Comparison of ENCODE assay signal across 31 mouse cellular contexts in genomic region chr6:60881534-60881933, GRCm38 (mm10). TPM values are rescaled to one million over a fixed set of nuclear protein-coding genes. Genes with fewer than 3 reads are reported as not detected.
DNase-seq lines count a peak whose midpoint lies in the region; ATAC-seq and TF ChIP-seq lines count a peak whose summit lies in the region.
"Had no signal": no experiment of that assay in that cellular context is flagged by ENCODE, and none has a peak within 500 bp of the region (broad histone marks: within the 10 kb centered on the region; RNA-seq: fewer than 3 reads in every experiment).

No protein-coding gene starts in this region.

- H3K4me2 ChIP-seq in hindbrain, postnatal 0 days (ENCODE audit: low read depth, low read length), result no peak overlapping the region
- no peak overlapping the region for H3K4me2 ChIP-seq in hindbrain, embryonic 13.5 days
- no peak overlapping the region for H3K4me2 ChIP-seq in stomach, postnatal 0 days (replicated peaks; ENCODE audit: low read depth)
- H3K4me2 ChIP-seq: embryonic facial prominence, embryonic 13.5 days; forebrain, embryonic 12.5 days; heart, embryonic 13.5 days; hindbrain, embryonic 15.5 days; intestine, embryonic 15.5 days had no signal

- no peak overlapping the region for H3K27ac ChIP-seq in hindbrain, postnatal 0 days
- no peak overlapping the region for H3K27ac ChIP-seq in hindbrain, embryonic 13.5 days
- no peak overlapping the region for H3K27ac ChIP-seq in left cerebral cortex, adult 2 months
- no peak overlapping the region for H3K27ac ChIP-seq in stomach, postnatal 0 days (replicated peaks)
- H3K27ac ChIP-seq: embryonic facial prominence, embryonic 10.5 days; embryonic facial prominence, embryonic 13.5 days; forebrain, embryonic 12.5 days; heart, embryonic 10.5 days; heart, embryonic 13.5 days; hindbrain, embryonic 15.5 days; intestine, embryonic 15.5 days had no signal

- no peaks in the 10 kb centered on the region for H3K4me1 ChIP-seq in hindbrain, postnatal 0 days (ENCODE audit: insufficient read depth, low read length)
- H3K4me1 ChIP-seq in hindbrain, embryonic 13.5 days (replicated peaks), result no peaks in the 10 kb centered on the region
- H3K4me1 ChIP-seq in stomach, postnatal 0 days (replicated peaks; ENCODE audit: control insufficient read depth, insufficient read depth), result no peaks in the 10 kb centered on the region
- H3K4me1 ChIP-seq: embryonic facial prominence, embryonic 10.5 days; embryonic facial prominence, embryonic 13.5 days; forebrain, embryonic 12.5 days; heart, embryonic 10.5 days; heart, embryonic 13.5 days; hindbrain, embryonic 15.5 days; intestine, embryonic 15.5 days had no signal

- intact Hi-C loops in left cerebral cortex, adult 2 months (cut with DNase I), result loop anchor here (5.0 kb wide), 1 partner anchor 324 kb away; no protein-coding TSS in a partner anchor

- no peak overlapping the region for H3K9ac ChIP-seq in hindbrain, postnatal 0 days (replicated peaks; ENCODE audit: low read length)
- no peak overlapping the region for H3K9ac ChIP-seq in hindbrain, embryonic 13.5 days
- H3K9ac ChIP-seq in stomach, postnatal 0 days (ENCODE audit: low read length), result no peak overlapping the region
- H3K9ac ChIP-seq: embryonic facial prominence, embryonic 13.5 days; forebrain, embryonic 12.5 days; heart, embryonic 13.5 days; hindbrain, embryonic 15.5 days; intestine, embryonic 15.5 days had no signal

- no peaks in the 10 kb centered on the region for H3K27me3 ChIP-seq in hindbrain, postnatal 0 days (ENCODE audit: insufficient read depth, low read length)
- H3K27me3 ChIP-seq in hindbrain, embryonic 13.5 days, result no peaks in the 10 kb centered on the region
- no peaks in the 10 kb centered on the region for H3K27me3 ChIP-seq in stomach, postnatal 0 days (ENCODE audit: control insufficient read depth, insufficient read depth, low read length)
- H3K27me3 ChIP-seq: embryonic facial prominence, embryonic 13.5 days; forebrain, embryonic 12.5 days; heart, embryonic 13.5 days; hindbrain, embryonic 15.5 days; intestine, embryonic 15.5 days had no signal

- H3K36me3 ChIP-seq in hindbrain, postnatal 0 days (ENCODE audit: insufficient read depth, low read length), result no peaks in the 10 kb centered on the region
- H3K36me3 ChIP-seq in hindbrain, embryonic 13.5 days, result no peaks in the 10 kb centered on the region
- H3K36me3 ChIP-seq in stomach, postnatal 0 days (ENCODE audit: control insufficient read depth, insufficient read depth, low read length), result no peaks in the 10 kb centered on the region
- H3K36me3 ChIP-seq: embryonic facial prominence, embryonic 10.5 days; embryonic facial prominence, embryonic 13.5 days; forebrain, embryonic 12.5 days; heart, embryonic 10.5 days; heart, embryonic 13.5 days; hindbrain, embryonic 15.5 days; intestine, embryonic 15.5 days had no signal

- TF ChIP-seq CTCF in hindbrain, postnatal 0 days (IDR thresholded peaks at IDR 0.05; ENCODE audit: low read depth), result no peak; the same call in 1 of the 2 replicates
- peak; percentile 57 for TF ChIP-seq CTCF in left cerebral cortex, adult 2 months (IDR thresholded peaks at IDR 0.05)
- TF ChIP-seq CTCF in stomach, postnatal 0 days (IDR thresholded peaks at IDR 0.05; ENCODE audit: low read depth), result 0 out of 2 replicates have a peak, but pooled peaks have one; percentile 5

- peak; percentile 6 for DNase-seq in hindbrain, postnatal 0 days (ENCODE audit: low spot score)
- no peak for DNase-seq in left cerebral cortex, adult 2 months (ENCODE audit: extremely low spot score in 1 of 2, low spot score in 2 of 2)
- DNase-seq in left cerebral cortex, adult 9 months (ENCODE audit: low spot score in 2 of 2), result no peak
- peak; percentile 12 for DNase-seq in brain, adult 2 months (ENCODE audit: low read depth, low spot score)
- DNase-seq in stomach, postnatal 0 days (ENCODE audit: low spot score), result no peak
- no peak for DNase-seq in heart, adult 18-20 months
- DNase-seq: adrenal gland, adult 8-10 months; adrenal gland, postnatal 25 days; cerebellum, adult 11 months; cerebellum, adult 2 months; cerebellum, postnatal 10 days; cerebellum, postnatal 36 days; embryo, embryonic 11 days; gastrocnemius, postnatal 10 days; gastrocnemius, postnatal 36 days; heart, postnatal 14 days; heart, postnatal 4 days; kidney, adult 11 months had no signal

- no peak for TF ChIP-seq EP300 in stomach, postnatal 0 days (optimal IDR thresholded peaks at IDR 0.05)

- ATAC-seq in hindbrain, postnatal 0 days, result no peak
- no peak for ATAC-seq in hindbrain, embryonic 13.5 days (ENCODE audit: low FRiP score)
- no peak for ATAC-seq in stomach, postnatal 0 days (ENCODE audit: low FRiP score, low TSS enrichment)
- ATAC-seq: activated CD4-positive, CD25-positive, alpha-beta regulatory T cell, adult 4 months; CD4-positive, CD25-positive, alpha-beta regulatory T cell, adult 4 months; intestine, embryonic 15.5 days had no signal

- H3K4me3 ChIP-seq in hindbrain, postnatal 0 days (ENCODE audit: low read length), result no peak overlapping the region
- no peak overlapping the region for H3K4me3 ChIP-seq in hindbrain, embryonic 13.5 days
- no peak overlapping the region for H3K4me3 ChIP-seq in left cerebral cortex, adult 2 months
- no peak overlapping the region for H3K4me3 ChIP-seq in stomach, postnatal 0 days (ENCODE audit: low read depth, low read length)
- H3K4me3 ChIP-seq: embryonic facial prominence, embryonic 10.5 days; embryonic facial prominence, embryonic 13.5 days; erythroblast, embryonic 14.5 days; forebrain, embryonic 12.5 days; heart, embryonic 10.5 days; heart, embryonic 13.5 days; hindbrain, embryonic 15.5 days; intestine, embryonic 15.5 days had no signal

- WGBS in hindbrain, postnatal 0 days, result 63% methylated on average over 2 of the region's 2 CpGs
- WGBS in hindbrain, embryonic 13.5 days, result 72% methylated on average over 2 of the region's 2 CpGs
- 66% methylated on average over 2 of the region's 2 CpGs for WGBS in stomach, postnatal 0 days

- no peaks in the 10 kb centered on the region for H3K9me3 ChIP-seq in hindbrain, postnatal 0 days (ENCODE audit: low read length)
- H3K9me3 ChIP-seq in hindbrain, embryonic 13.5 days, result no peaks in the 10 kb centered on the region
- no peaks in the 10 kb centered on the region for H3K9me3 ChIP-seq in stomach, postnatal 0 days (ENCODE audit: control insufficient read depth, low read length)
- H3K9me3 ChIP-seq: embryonic facial prominence, embryonic 10.5 days; embryonic facial prominence, embryonic 13.5 days; forebrain, embryonic 12.5 days; heart, embryonic 10.5 days; heart, embryonic 13.5 days; hindbrain, embryonic 15.5 days; intestine, embryonic 15.5 days had no signal

RNA-seq across cellular contexts. Expression of gene Mmrn1, which starts 43.2 kb away (rescaled TPM):
- total RNA-seq in hindbrain, postnatal 0 days (2014; rRNA removed), result 0.58 and 1.9 TPM in 2 replicates
- polyA plus RNA-seq in hindbrain, postnatal 0 days (2015; fragmentation: Nextera tagmentation; extraction: Ambion mirVana), result 0.82 and 1.1 TPM in 2 replicates
- polyA plus RNA-seq in hindbrain, embryonic 13.5 days (2015; fragmentation: Nextera tagmentation; extraction: Ambion mirVana), result 3.3 and 3.7 TPM in 2 replicates
- under 1 TPM in 1 of 2 experiments, not detected in 1; 0.16 TPM for total RNA-seq in left cerebral cortex, adult 2 months (2021)
- 1.6 and 1.8 TPM in 2 replicates for polyA plus RNA-seq in stomach, postnatal 0 days (2015; fragmentation: Nextera tagmentation; extraction: Ambion mirVana)
- 1 to 10 TPM; 6.1 to 7.4 TPM for total RNA-seq in heart, adult 18-20 months (2021)
- polyA plus RNA-seq: activated CD4-positive, CD25-positive, alpha-beta regulatory T cell, adult 4 months; C2C12; CD4-positive, CD25-positive, alpha-beta regulatory T cell, adult 4 months; cerebellum, adult 2 months; cortical plate, adult 2 months; erythroblast, embryonic 14.5 days had no signal

RNA-seq across cellular contexts. Expression of gene Snca, which starts 51.9 kb away (rescaled TPM):
- 131 and 149 TPM in 2 replicates for total RNA-seq in hindbrain, postnatal 0 days (2014; rRNA removed)
- polyA plus RNA-seq in hindbrain, postnatal 0 days (2015; fragmentation: Nextera tagmentation; extraction: Ambion mirVana), result 392 and 408 TPM in 2 replicates
- 131 and 136 TPM in 2 replicates for polyA plus RNA-seq in hindbrain, embryonic 13.5 days (2015; fragmentation: Nextera tagmentation; extraction: Ambion mirVana)
- 100 to 1,000 TPM; 306 to 330 TPM for total RNA-seq in left cerebral cortex, adult 2 months (2021)
- 6.5 and 8.0 TPM in 2 replicates for polyA plus RNA-seq in stomach, postnatal 0 days (2015; fragmentation: Nextera tagmentation; extraction: Ambion mirVana)
- 10 to 100 TPM; 16.4 to 22.3 TPM for total RNA-seq in heart, adult 18-20 months (2021)
- polyA plus RNA-seq: CD4-positive, CD25-positive, alpha-beta regulatory T cell, adult 4 months had no signal

Comparison
In these comparisons a context has a peak if more than half of its experiments do, and no peak if none do; other contexts are left out.
1. DNase-seq: peak in hindbrain, postnatal 0 days (single experiment) and brain, adult 2 months (single experiment); none in left cerebral cortex, adult 2 months (0 of 2), left cerebral cortex, adult 9 months (0 of 2), stomach, postnatal 0 days (single experiment) and heart, adult 18-20 months (0 of 2).